Mouse (Mus musculus): ENCODE measurements around the gene Zxdc. TPM values are rescaled to one million over a fixed set of nuclear protein-coding genes. Genes with fewer than 3 reads are reported as not detected.

Gene Zxdc
- total RNA-seq, 1 experiment from 2014 or later: 20.0 TPM

GRCm38 (mm10) chr6:90452603-90453002 lies 83.3 kb downstream of the Zxdc start:
- no peak for DNase-seq

Other genes starting within 250 kb of the Zxdc start
- gene Vmn1r51, start 246.9 kb upstream of the Zxdc start, total RNA-seq (2021): not detected in 2 replicates
- not detected in 2 replicates for gene Vmn1r52, start 194.7 kb upstream of the Zxdc start, total RNA-seq (2021)
- gene V1ra8, start 166.7 kb upstream of the Zxdc start, total RNA-seq (2021): not detected in 2 replicates
- gene Vmn1r53, start 145.1 kb upstream of the Zxdc start, total RNA-seq (2021): not detected in 2 replicates
- not detected in 2 replicates for gene Vmn1r54, start 123.2 kb upstream of the Zxdc start, total RNA-seq (2021)
- gene BC048671, start 68.3 kb upstream of the Zxdc start, total RNA-seq (2021): not detected in 2 replicates
- 0.74 TPM in 1 of 2 replicates, not detected in the other for gene Chst13, start 44.3 kb upstream of the Zxdc start, total RNA-seq (2021)
- 1.9 and 32.3 TPM in 2 replicates for gene Uroc1, start 36.2 kb upstream of the Zxdc start, total RNA-seq (2021)
- gene Cfap100, start 59.3 kb downstream of the Zxdc start, total RNA-seq (2021): 0.67 and 1.4 TPM in 2 replicates
- 38.0 and 40.0 TPM in 2 replicates for gene Klf15, start 93.1 kb downstream of the Zxdc start, total RNA-seq (2021)
- 66.2 and 130 TPM in 2 replicates for gene Aldh1l1, start 116.9 kb downstream of the Zxdc start, total RNA-seq (2021)
- 21.4 and 25.2 TPM in 2 replicates for gene Slc41a3, start 235.2 kb downstream of the Zxdc start, total RNA-seq (2021)

Measured in adrenal gland, postnatal 14 days (tissue).